ENCODE assay signal across 12 mouse cellular contexts in the genomic region with DNA sequence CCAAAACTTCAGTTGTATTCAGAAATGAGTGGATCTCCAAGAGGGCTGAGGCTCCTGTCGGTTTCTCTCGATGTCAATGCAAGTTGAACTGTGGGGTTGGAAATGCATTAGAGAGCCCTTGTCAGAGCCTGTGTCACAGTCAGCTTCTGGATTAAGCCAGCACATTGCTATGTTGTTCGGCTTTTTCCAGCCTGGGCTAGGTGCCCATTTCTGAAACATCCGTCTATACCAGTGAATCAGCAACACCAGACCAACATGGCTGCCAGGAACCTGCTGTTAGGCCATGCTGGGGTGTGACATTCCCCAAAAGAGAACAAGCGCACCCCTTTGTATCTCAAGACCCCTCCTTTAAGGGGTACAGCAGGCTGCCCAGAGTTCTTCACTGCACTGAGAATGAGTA.
DNase-seq lines count a peak whose midpoint lies in the region; ATAC-seq lines count a peak whose summit lies in the region.
"Had no signal": no experiment of that assay in that cellular context is flagged by ENCODE, and none has a peak within 500 bp of the region (broad histone marks: within the 10 kb centered on the region; RNA-seq: fewer than 3 reads in every experiment).

No protein-coding gene starts in this region.

- no peak for DNase-seq in frontal cortex, postnatal 10 days (ENCODE audit: low spot score in 2 of 2)
- peak; percentile 56 for DNase-seq in lung, postnatal 10 days
- no peak for DNase-seq in lung, postnatal 36 days
- DNase-seq in cerebellum, adult 11-12 months = peak; percentile 56
- DNase-seq in fibroblast of lung, adult 2 months (ENCODE audit: low read depth) = peak; percentile 83
- DNase-seq in neural tube, embryonic 10.5 days (ENCODE audit: extremely low spot score, low spot score) = no peak
- no peak for DNase-seq in B cell, adult 2 months
- DNase-seq: kidney, adult 11 months; thymus, adult 18-20 months had no signal

- ATAC-seq in frontal cortex, adult (ENCODE audit: low TSS enrichment) = peak; percentile 75
- ATAC-seq: liver, embryonic 12.5 days; lung, postnatal 0 days had no signal

Comparison
In these comparisons a context has a peak if more than half of its experiments do, and no peak if none do; other contexts are left out.
1. DNase-seq: peak in lung, postnatal 10 days (single experiment), cerebellum, adult 11-12 months (single experiment) and fibroblast of lung, adult 2 months (single experiment); none in frontal cortex, postnatal 10 days (0 of 2), lung, postnatal 36 days (single experiment), neural tube, embryonic 10.5 days (single experiment) and B cell, adult 2 months (0 of 2).